Mouse (Mus musculus) embryo, embryonic 11.5 days (tissue): ENCODE measurements around the gene Wnt9b.

Experiments used
- DNase-seq: peaks from one replicate; pipeline ENCODE4 v3.0.0-alpha.2; 2012; ENCODE audit warnings: low read depth, low spot score

Wnt9b gene

GRCm38 (mm10) chr11:103731594-103731993 is 18.0 kb downstream of the Wnt9b start:
- DNase-seq, result no peak

- DNase-seq, result no peak
Observed at GRCm38 (mm10) chr11:103729282-103729985, 20.2 kb downstream of the Wnt9b start.

- no peak for DNase-seq
Observed at GRCm38 (mm10) chr11:103724331-103724771, 25.3 kb downstream of the Wnt9b start.

- no peak for DNase-seq
Observed at GRCm38 (mm10) chr11:103722040-103722481, 27.6 kb downstream of the Wnt9b start.

GRCm38 (mm10) chr11:103721468-103722039 is 28.1 kb downstream of the Wnt9b start:
- DNase-seq, result no peak

GRCm38 (mm10) chr11:103719436-103719835 is 30.2 kb downstream of the Wnt9b start:
- DNase-seq, result no peak

GRCm38 (mm10) chr11:103716971-103717370 is 32.6 kb downstream of the Wnt9b start:
- DNase-seq, result no peak

GRCm38 (mm10) chr11:103714074-103714473 is 35.5 kb downstream of the Wnt9b start:
- no peak for DNase-seq

GRCm38 (mm10) chr11:103711851-103712587 is 37.6 kb downstream of the Wnt9b start:
- no peak for DNase-seq

- no peak for DNase-seq
Observed at GRCm38 (mm10) chr11:103709982-103710381, 39.6 kb downstream of the Wnt9b start.

GRCm38 (mm10) chr11:103707005-103707404 is 42.6 kb downstream of the Wnt9b start:
- DNase-seq, result no peak

GRCm38 (mm10) chr11:103698226-103698625 is 51.4 kb downstream of the Wnt9b start:
- DNase-seq, result no peak

GRCm38 (mm10) chr11:103697565-103698176 is 52.0 kb downstream of the Wnt9b start, which contains the start of gene Gosr2:
Gosr2 (minus strand) TSS chr11:103697898.
- peak; percentile 86 for DNase-seq

GRCm38 (mm10) chr11:103696851-103697564 is 52.6 kb downstream of the Wnt9b start:
- no peak for DNase-seq

GRCm38 (mm10) chr11:103693241-103693640 is 56.4 kb downstream of the Wnt9b start:
- DNase-seq, result no peak

GRCm38 (mm10) chr11:103691036-103691435 is 58.6 kb downstream of the Wnt9b start:
- DNase-seq, result no peak

- DNase-seq, result no peak
Observed at GRCm38 (mm10) chr11:103688980-103689378, 60.6 kb downstream of the Wnt9b start.

GRCm38 (mm10) chr11:103688271-103688979 is 61.2 kb downstream of the Wnt9b start:
- DNase-seq, result no peak

- DNase-seq, result no peak
Observed at GRCm38 (mm10) chr11:103686706-103687105, 62.9 kb downstream of the Wnt9b start.

GRCm38 (mm10) chr11:103685261-103685736 is 64.3 kb downstream of the Wnt9b start:
- DNase-seq, result no peak
